Mouse (Mus musculus) CH12.LX (cell line): ENCODE results near the gene Spdef. TPM values are rescaled to one million over a fixed set of nuclear protein-coding genes. Genes with fewer than 3 reads are reported as not detected.

Experiments
- DNase-seq: peaks from one replicate; pipeline ENCODE4 v3.0.0-alpha.2; 2013; ENCODE audit errors: extremely low read depth
- H3K27ac ChIP-seq: 2 replicates; pipeline ENCODE4 v1.5.1; 2012; ENCODE audit warnings: low read depth, mild to moderate bottlenecking, control low read depth, moderate library complexity; ENCODE audit not compliant: insufficient read depth
- H3K27me3 ChIP-seq: replicated peaks from 2 replicates; pipeline ENCODE3; 2012; ENCODE audit warnings: inconsistent platforms
- H3K36me3 ChIP-seq, 2 experiments: replicated peaks in 1 of 2; 2 replicates each; pipeline versions ENCODE3 to v1.6.1; 2012; ENCODE audit warnings: inconsistent platforms in 1 of 2, low read length in 1 of 2, mild to moderate bottlenecking in 1 of 2, mixed read lengths in 1 of 2, moderate library complexity in 1 of 2; ENCODE audit not compliant: control insufficient read depth in 1 of 2, insufficient read depth in 1 of 2
- H3K4me1 ChIP-seq, 2 experiments: 2 replicates each; pipeline ENCODE4 v1.6.1; 2012; ENCODE audit warnings: inconsistent platforms in 1 of 2, moderate library complexity in 1 of 2; ENCODE audit not compliant: insufficient read depth in 2 of 2, control insufficient read depth in 1 of 2
- H3K4me2 ChIP-seq: 2 replicates; pipeline ENCODE4 v1.6.1; 2012; ENCODE audit warnings: low read depth, mild to moderate bottlenecking, control low read depth; ENCODE audit not compliant: poor library complexity, insufficient read depth, severe bottlenecking
- H3K4me3 ChIP-seq, 3 experiments: fragments of 150-350 bp in 1 of 3; sonication (generic) in 1 of 3; replicated peaks in 1 of 3; 2 replicates each; pipeline versions ENCODE3 to v1.5.1; 2011 to 2012; ENCODE audit warnings: low read depth in 2 of 3, low read length in 2 of 3, mild to moderate bottlenecking in 2 of 3, moderate library complexity in 2 of 3, control low read depth in 1 of 3, improper control_type of control experiment in 1 of 3, inconsistent platforms in 1 of 3, mixed read lengths in 1 of 3; ENCODE audit not compliant: poor library complexity in 1 of 3
- H3K79me2 ChIP-seq: replicated peaks from 2 replicates; pipeline ENCODE4 v1.6.1; 2012; ENCODE audit warnings: mild to moderate bottlenecking, moderate library complexity; ENCODE audit not compliant: control insufficient read depth, poor library complexity, insufficient read depth, severe bottlenecking; ENCODE audit errors: extremely low read depth
- H3K9ac ChIP-seq: 2 replicates; pipeline ENCODE4 v1.6.1; 2012; ENCODE audit warnings: low read depth, mild to moderate bottlenecking, control low read depth, moderate library complexity; ENCODE audit not compliant: insufficient read depth
- H3K9me3 ChIP-seq: replicated peaks from 2 replicates; pipeline ENCODE3; 2012; ENCODE audit warnings: low read length, inconsistent platforms, mixed read lengths
- BHLHE40 ChIP-seq: IDR thresholded peaks from 2 replicates; pipeline ENCODE4 v1.6.1; 2011; ENCODE audit warnings: mild to moderate bottlenecking, low read depth, low read length, improper control_type of control experiment
- CHD1 ChIP-seq: IDR thresholded peaks from 2 replicates; pipeline ENCODE4 v1.6.1; 2012; ENCODE audit warnings: low read depth, low read length, improper control_type of control experiment, inconsistent platforms
- CHD2 ChIP-seq: IDR thresholded peaks from 2 replicates; pipeline ENCODE4 v1.6.1; 2011; ENCODE audit warnings: low read length, improper control_type of control experiment
- EP300 ChIP-seq: IDR thresholded peaks from 2 replicates; pipeline ENCODE4 v1.6.1; 2011; ENCODE audit warnings: low read length, improper control_type of control experiment
- ETS1 ChIP-seq: conservative IDR thresholded peaks from 2 replicates; pipeline ENCODE4 v1.6.1; 2012; ENCODE audit warnings: low read depth, mild to moderate bottlenecking, inconsistent platforms, low read length, improper control_type of control experiment, moderate library complexity
- HCFC1 ChIP-seq: IDR thresholded peaks from 2 replicates; pipeline ENCODE4 v1.6.1; 2012; ENCODE audit warnings: low read depth, mild to moderate bottlenecking, inconsistent platforms, low read length, improper control_type of control experiment
- IRF4 ChIP-seq: IDR thresholded peaks from 2 replicates; pipeline ENCODE4 v1.6.1; 2014; ENCODE audit warnings: low read depth, mild to moderate bottlenecking, inconsistent platforms, low read length, improper control_type of control experiment
- MAFK ChIP-seq: IDR thresholded peaks from 2 replicates; pipeline ENCODE4 v1.6.1; 2011; ENCODE audit warnings: low read length, improper control_type of control experiment; ENCODE audit not compliant: insufficient replicate concordance
- MAX ChIP-seq: IDR thresholded peaks from 2 replicates; pipeline ENCODE4 v1.6.1; 2011; ENCODE audit warnings: low read length, improper control_type of control experiment
- MAZ ChIP-seq: IDR thresholded peaks from 2 replicates; pipeline ENCODE4 v1.6.1; 2012; ENCODE audit warnings: low read depth, mild to moderate bottlenecking, inconsistent platforms, low read length, improper control_type of control experiment, moderate library complexity
- MXI1 ChIP-seq: IDR thresholded peaks from 2 replicates; pipeline ENCODE4 v1.6.1; 2011; ENCODE audit warnings: mild to moderate bottlenecking, low read depth, low read length, improper control_type of control experiment
- NELFE ChIP-seq: IDR thresholded peaks from 2 replicates; pipeline ENCODE4 v1.6.1; 2011; ENCODE audit warnings: low read depth, low read length, improper control_type of control experiment
- NRF1 ChIP-seq: IDR thresholded peaks from 2 replicates; pipeline ENCODE4 v1.6.1; 2014; ENCODE audit warnings: low read depth, mild to moderate bottlenecking, inconsistent platforms, low read length, improper control_type of control experiment, moderate library complexity
- PAX5 ChIP-seq: IDR thresholded peaks from 2 replicates; pipeline ENCODE4 v1.6.1; 2012; ENCODE audit warnings: low read length, inconsistent platforms, mixed read lengths
- POLR2AphosphoS2 ChIP-seq: IDR thresholded peaks from 2 replicates; pipeline ENCODE4 v1.6.1; 2011; ENCODE audit warnings: low read depth, low read length, improper control_type of control experiment
- RCOR1 ChIP-seq: conservative IDR thresholded peaks from 2 replicates; pipeline ENCODE4 v1.6.1; 2012; ENCODE audit warnings: low read depth, mild to moderate bottlenecking, inconsistent platforms, low read length, improper control_type of control experiment
- SIN3A ChIP-seq: IDR thresholded peaks from 2 replicates; pipeline ENCODE4 v1.6.1; 2012; ENCODE audit warnings: low read length, improper control_type of control experiment, inconsistent platforms
- SMC3 ChIP-seq: IDR thresholded peaks from 2 replicates; pipeline ENCODE4 v1.6.1; 2011; ENCODE audit warnings: low read depth, low read length, improper control_type of control experiment
- TBP ChIP-seq: conservative IDR thresholded peaks from 2 replicates; pipeline ENCODE4 v1.6.1; 2011; ENCODE audit warnings: low read depth, low read length, improper control_type of control experiment
- TCF12 ChIP-seq: IDR thresholded peaks from 2 replicates; pipeline ENCODE4 v1.6.1; 2014; ENCODE audit warnings: low read depth, mild to moderate bottlenecking, inconsistent platforms, low read length, improper control_type of control experiment
- UBTF ChIP-seq: IDR thresholded peaks from 2 replicates; pipeline ENCODE4 v1.6.1; 2012; ENCODE audit warnings: low read depth, mild to moderate bottlenecking, inconsistent platforms, low read length, improper control_type of control experiment, moderate library complexity
- USF1 ChIP-seq: IDR thresholded peaks from 2 replicates; pipeline ENCODE4 v1.6.1; 2014; ENCODE audit warnings: low read depth, mild to moderate bottlenecking, inconsistent platforms, low read length, improper control_type of control experiment
- USF2 ChIP-seq: conservative IDR thresholded peaks from 2 replicates; pipeline ENCODE4 v1.6.1; 2011; ENCODE audit warnings: low read depth, low read length, improper control_type of control experiment
- ZC3H11A ChIP-seq: IDR thresholded peaks from 2 replicates; pipeline ENCODE4 v1.6.1; 2012; ENCODE audit warnings: low read depth, mild to moderate bottlenecking, inconsistent platforms, low read length, improper control_type of control experiment
- ZKSCAN1 ChIP-seq: IDR thresholded peaks from 2 replicates; pipeline ENCODE4 v1.6.1; 2012; ENCODE audit warnings: low read depth, inconsistent platforms, low read length, improper control_type of control experiment, borderline replicate concordance
- ZNF384 ChIP-seq: IDR thresholded peaks from 2 replicates; pipeline ENCODE4 v1.6.1; 2012; ENCODE audit warnings: low read depth, low read length, improper control_type of control experiment, inconsistent platforms
- dilution Hi-C: fragments of 300-500 bp; cut with MboI; formaldehyde crosslinking; loops from 2 replicates; pipeline ENCODE4 v1.14.3; 2020; ENCODE audit warnings: low sequenced_read_pairs; ENCODE audit not compliant: extremely low pct_unique_long_range_greater_than_20kb, extremely low pct_ligation_motif_present
- in situ Hi-C: fragments of 300-500 bp; cut with MboI; formaldehyde crosslinking; loops from 3 replicates; pipeline ENCODE4 v1.14.3; 2019; ENCODE audit warnings: low sequenced_read_pairs, low pct_ligation_motif_present, low pct_unique_long_range_greater_than_20kb, mixed read lengths
- polyA plus RNA-seq: library from polyadenylated mRNA; unstranded; fragments of >175 nt; gene quantifications from 2 replicates; pipeline ENCODE4 v1.2.1, GENCODE M21; 2012; ENCODE audit warnings: low read depth; ENCODE audit not compliant: insufficient read length
- total RNA-seq, 2 experiments: library from RNA; depleted of rRNA; stranded (reverse); fragments of 300-350 nt in 1 of 2; fragments of >200 nt in 1 of 2; gene quantifications; 2 replicates each; pipeline ENCODE4 v1.2.3; 2012 to 2014

Gene Spdef
- total and polyA plus RNA-seq, 3 experiments: not detected

DNA sequence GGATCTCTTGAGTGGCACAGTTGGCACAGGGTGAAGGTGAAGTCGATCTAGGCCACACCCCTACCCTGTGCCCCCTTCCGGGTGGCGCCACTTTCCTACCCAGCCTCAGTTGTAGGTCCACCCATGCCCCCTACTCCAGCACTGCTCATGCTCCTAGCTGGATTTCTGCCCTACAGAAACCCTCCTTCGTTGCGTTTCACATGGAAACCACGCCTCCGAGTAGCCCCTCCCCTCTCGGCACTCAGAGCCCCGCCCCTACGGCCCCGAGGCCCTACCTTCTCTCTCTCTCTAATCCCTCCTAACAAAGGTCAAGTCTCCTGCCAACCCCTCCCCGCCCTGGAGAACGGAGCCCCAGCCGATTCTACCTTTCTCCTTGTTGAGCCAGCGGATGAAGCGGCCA, 12.0 kb downstream of the Spdef start:
- Histone ChIP-seq H3K9me3 (no peaks in the 10 kb centered on the region), H3K27me3 (peaks cover 24% of the 10 kb centered on the region), H3K79me2 (no peaks in the 10 kb centered on the region), H3K4me3 (peak overlapping the region in 1 of 3 experiments; percentile 29), H3K36me3 (no peaks in the 10 kb centered on the region), H3K9ac (no peak overlapping the region), H3K27ac (no peak overlapping the region), H3K4me1 (peaks cover 13 to 22% of the 10 kb centered on the region in 2 experiments), H3K4me2 (no peak overlapping the region)
- in situ Hi-C loops (no loop called here), dilution Hi-C loops (no loop called here)
- no peak for TF ChIP-seq ETS1
- TF ChIP-seq MAX: no peak
- TF ChIP-seq PAX5: no peak
- TF ChIP-seq SIN3A: no peak
- TF ChIP-seq NELFE: no peak
- no peak for TF ChIP-seq USF1
- no peak for DNase-seq

DNA sequence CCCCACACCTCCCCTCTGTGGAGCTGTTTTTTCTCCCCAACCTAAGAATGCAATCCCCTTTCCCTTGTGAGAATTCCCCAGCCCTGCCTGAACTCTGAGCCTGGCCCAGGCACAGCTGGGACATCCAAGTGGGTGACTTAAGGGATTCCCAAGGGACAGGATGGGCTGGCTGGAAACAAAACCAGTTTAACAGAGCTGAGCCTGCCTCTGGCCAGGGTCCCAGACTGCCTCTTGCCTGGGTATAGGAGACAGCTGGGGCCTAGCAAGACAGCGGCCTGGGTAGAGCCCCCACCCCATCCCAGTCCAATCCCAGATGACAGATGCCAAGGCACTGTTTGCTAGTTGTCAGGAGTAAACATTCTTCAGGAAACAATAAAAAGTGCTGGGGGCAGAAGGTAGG, 15.9 kb downstream of the Spdef start:
- DNase-seq: no peak
- dilution Hi-C loops: no loop called here
- no peak overlapping the region for H3K4me2 ChIP-seq
- H3K27me3 ChIP-seq: peaks cover 17% of the 10 kb centered on the region
- in situ Hi-C loops: no loop called here
- H3K4me1 ChIP-seq: peaks cover 25 to 44% of the 10 kb centered on the region in 2 experiments
- H3K9ac ChIP-seq: no peak overlapping the region
- peaks cover 0 to 6% of the 10 kb centered on the region in 2 experiments for H3K36me3 ChIP-seq
- no peaks in the 10 kb centered on the region for H3K79me2 ChIP-seq
- no peak overlapping the region for H3K4me3 ChIP-seq
- TF ChIP-seq CHD1 (no peak), USF2 (no peak), MAFK (no peak), HCFC1 (no peak), PAX5 (no peak), BHLHE40 (no peak), TBP (no peak), IRF4 (no peak), MAZ (no peak)
- no peaks in the 10 kb centered on the region for H3K9me3 ChIP-seq
- H3K27ac ChIP-seq: no peak overlapping the region

DNA sequence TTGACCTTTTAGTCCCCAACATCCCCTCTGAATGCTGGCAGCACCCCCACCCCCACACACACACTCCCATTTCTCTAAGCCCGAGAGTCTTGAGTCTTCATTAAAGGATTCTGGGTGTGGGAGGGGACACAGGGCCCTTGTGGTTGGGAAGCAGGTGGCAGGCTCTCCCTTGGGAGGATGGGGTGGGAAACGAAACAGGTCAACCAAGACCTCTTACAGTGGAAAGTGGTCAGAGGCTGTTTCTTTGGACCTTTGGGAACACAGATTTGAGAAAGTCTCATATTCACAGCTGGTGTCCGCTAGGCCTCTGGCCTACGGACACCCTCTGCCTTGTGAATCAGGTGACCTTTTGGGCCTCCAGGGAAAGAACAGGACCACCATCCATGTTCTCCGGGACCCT, 19.1 kb downstream of the Spdef start:
- Histone ChIP-seq H3K4me1 (peaks cover 16 to 33% of the 10 kb centered on the region in 2 experiments), H3K79me2 (no peaks in the 10 kb centered on the region), H3K36me3 (peaks cover 5 to 28% of the 10 kb centered on the region in 2 experiments), H3K4me3 (no peak overlapping the region), H3K9me3 (no peaks in the 10 kb centered on the region), H3K27me3 (peaks cover 8% of the 10 kb centered on the region), H3K27ac (no peak overlapping the region), H3K9ac (no peak overlapping the region), H3K4me2 (no peak overlapping the region)
- TF ChIP-seq RCOR1: 0 out of 2 replicates have a peak, but pooled peaks have one; percentile 36
- no peak for TF ChIP-seq POLR2AphosphoS2
- 0 out of 2 replicates have a peak, but pooled peaks have one; percentile 35 for TF ChIP-seq MAFK
- no peak for TF ChIP-seq ZNF384
- TF ChIP-seq TCF12: peak; percentile 64
- TF ChIP-seq MAX: no peak
- no peak for TF ChIP-seq MXI1
- TF ChIP-seq CHD2: 0 out of 2 replicates have a peak, but pooled peaks have one; percentile 21
- TF ChIP-seq UBTF: no peak
- no peak for TF ChIP-seq ZKSCAN1
- no peak for TF ChIP-seq SIN3A
- no peak for TF ChIP-seq NRF1
- TF ChIP-seq IRF4: peak; percentile 60
- peak; percentile 49 for TF ChIP-seq BHLHE40
- peak; percentile 73 for TF ChIP-seq EP300
- TF ChIP-seq ZC3H11A: no peak
- TF ChIP-seq ETS1: peak; percentile 59
- TF ChIP-seq SMC3: no peak
- dilution Hi-C loops (no loop called here), in situ Hi-C loops (no loop called here)
- DNase-seq: peak; percentile 45
